Mouse (Mus musculus) G1E (cell line): ENCODE results near the gene Gif.

Experiments
- CTCF ChIP-seq: IDR thresholded peaks from 2 replicates; pipeline ENCODE4 v1.5.1; 2012; ENCODE audit warnings: low read depth, low read length, inconsistent platforms, mixed read lengths
- GATA1 ChIP-seq: IDR thresholded peaks from 2 replicates; pipeline ENCODE4 v1.6.1; 2012; ENCODE audit warnings: borderline replicate concordance, low read length, inconsistent platforms, mixed read lengths
- GATA2 ChIP-seq: IDR thresholded peaks from 2 replicates; pipeline ENCODE4 v1.6.1; 2012; ENCODE audit warnings: low read depth, low read length, inconsistent platforms, borderline replicate concordance
- TAL1 ChIP-seq: conservative IDR thresholded peaks from 2 replicates; pipeline ENCODE4 v1.6.1; 2012; ENCODE audit warnings: low read depth, low read length, inconsistent platforms, mixed read lengths

DNA sequence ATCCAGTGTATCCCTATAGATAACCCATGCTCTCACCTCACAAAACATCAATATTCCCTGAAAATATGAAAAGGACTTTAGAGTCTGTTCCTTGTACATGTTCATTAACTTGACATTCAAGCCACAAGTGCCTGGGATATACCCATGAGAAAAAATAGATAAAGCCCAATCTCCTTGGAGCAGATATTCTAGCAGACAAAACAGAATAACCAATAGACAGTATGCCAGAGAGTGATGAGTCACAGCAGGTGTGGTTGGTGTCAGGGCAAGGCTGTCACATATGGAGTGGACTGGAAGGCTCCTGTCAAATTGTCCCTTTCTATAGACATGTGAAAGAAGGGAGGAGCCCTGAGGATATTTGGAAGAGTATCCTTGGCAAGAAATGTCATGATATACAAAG, 1.7 kb upstream of the Gif start:
- TF ChIP-seq CTCF (no peak), GATA1 (no peak), TAL1 (no peak), GATA2 (no peak)
